Comparison of ENCODE assay signal across 20 mouse cellular contexts in the genomic region with DNA sequence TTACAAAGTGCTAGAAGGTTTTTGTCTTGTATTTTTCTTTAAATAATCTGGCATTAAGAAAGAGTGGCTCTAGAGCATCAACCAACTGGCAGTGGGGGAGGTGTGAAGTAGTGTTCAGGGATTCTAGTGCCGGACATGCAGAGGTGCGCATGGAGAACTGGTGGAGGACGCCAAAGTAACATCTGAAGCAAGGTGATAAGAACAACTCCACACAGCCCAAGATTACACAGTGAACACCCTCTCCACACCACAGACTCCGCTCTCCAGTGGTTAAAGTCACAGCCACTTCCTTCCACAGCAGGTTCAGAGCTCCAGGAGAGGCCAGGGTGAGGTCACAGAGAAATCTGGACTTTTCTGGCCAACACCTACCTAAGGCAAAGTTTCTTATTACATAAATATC. TPM values are rescaled to one million over a fixed set of nuclear protein-coding genes. Genes with fewer than 3 reads are reported as not detected.
DNase-seq lines count a peak whose midpoint lies in the region; ATAC-seq and TF ChIP-seq lines count a peak whose summit lies in the region.
"Had no signal": no experiment of that assay in that cellular context is flagged by ENCODE, and none has a peak within 500 bp of the region (broad histone marks: within the 10 kb centered on the region; RNA-seq: fewer than 3 reads in every experiment).

No protein-coding gene starts in this region.

- ATAC-seq in heart, embryonic 11.5 days (replicated peaks; ENCODE audit: insufficient number of reproducible peaks, low FRiP score, low TSS enrichment): peak; percentile 60; the same call in 1 of the 2 replicates
- peak; percentile 85 for ATAC-seq in erythroblast, adult 5-6 weeks (replicated peaks; ENCODE audit: low FRiP score, poor library complexity, severe bottlenecking)
- ATAC-seq in liver, embryonic 14.5 days (ENCODE audit: insufficient read depth): peak; percentile 89
- ATAC-seq in stomach, postnatal 0 days (ENCODE audit: low FRiP score, low TSS enrichment): peak; percentile 51; the same call in 1 of the 2 replicates
- ATAC-seq in kidney, embryonic 15.5 days (replicated peaks; ENCODE audit: low FRiP score): no peak
- ATAC-seq: hindbrain, embryonic 16.5 days had no signal

- intact Hi-C loops in heart, postnatal 14 days (cut with DNase I): no loop called here

- no peak for TF ChIP-seq CTCF in liver, embryonic 14.5 days (IDR thresholded peaks at IDR 0.05; ENCODE audit: low read depth)
- TF ChIP-seq CTCF in stomach, postnatal 0 days (IDR thresholded peaks at IDR 0.05; ENCODE audit: low read depth): no peak

- no peaks in the 10 kb centered on the region for H3K27me3 ChIP-seq in heart, embryonic 11.5 days (ENCODE audit: control insufficient read depth, insufficient read depth, low read length)
- no peaks in the 10 kb centered on the region for H3K27me3 ChIP-seq in liver, embryonic 14.5 days (ENCODE audit: control insufficient read depth, insufficient read depth, low read length)
- H3K27me3 ChIP-seq in stomach, postnatal 0 days (ENCODE audit: control insufficient read depth, insufficient read depth, low read length): no peaks in the 10 kb centered on the region
- H3K27me3 ChIP-seq in kidney, embryonic 15.5 days: no peaks in the 10 kb centered on the region
- H3K27me3 ChIP-seq: forebrain, embryonic 12.5 days; limb, embryonic 15.5 days; neural tube, embryonic 13.5 days had no signal

- H3K4me1 ChIP-seq in heart, embryonic 11.5 days (ENCODE audit: control insufficient read depth, insufficient read depth, low read length): peaks cover 19% of the 10 kb centered on the region
- H3K4me1 ChIP-seq in liver, embryonic 14.5 days (replicated peaks; ENCODE audit: control insufficient read depth in 2 of 2, insufficient read depth in 2 of 2, low read length in 1 of 2): peaks cover 48 to 53% of the 10 kb centered on the region in 2 experiments
- H3K4me1 ChIP-seq in stomach, postnatal 0 days (replicated peaks; ENCODE audit: control insufficient read depth, insufficient read depth): peaks cover 3% of the 10 kb centered on the region; the same call in 1 of the 2 replicates
- H3K4me1 ChIP-seq in kidney, embryonic 15.5 days: peaks cover 13% of the 10 kb centered on the region

- H3K36me3 ChIP-seq in heart, embryonic 11.5 days (ENCODE audit: control insufficient read depth, insufficient read depth, low read length): peaks cover 31% of the 10 kb centered on the region
- H3K36me3 ChIP-seq in liver, embryonic 14.5 days (replicated peaks; ENCODE audit: control insufficient read depth, insufficient read depth, low read depth): peaks cover 50% of the 10 kb centered on the region
- H3K36me3 ChIP-seq in stomach, postnatal 0 days (ENCODE audit: control insufficient read depth, insufficient read depth, low read length): peaks cover 22% of the 10 kb centered on the region
- peaks cover 54% of the 10 kb centered on the region for H3K36me3 ChIP-seq in kidney, embryonic 15.5 days

- no peak for DNase-seq in heart, postnatal 14 days
- DNase-seq in liver, embryonic 14.5 days (ENCODE audit: low read depth in 3 of 3, low spot score in 3 of 3): peak; percentile 70 to 77 (median 75)
- DNase-seq in stomach, postnatal 0 days (ENCODE audit: low spot score): no peak
- DNase-seq in adrenal gland, postnatal 25 days: no peak
- DNase-seq in thymus, postnatal 25 days: no peak
- DNase-seq: adrenal gland, adult 8-10 months; cerebellum, adult 9-10 months; gastrocnemius, postnatal 36 days; kidney, adult 9 months; kidney, postnatal 4 days; lung, postnatal 10 days; right cerebral cortex, postnatal 14 days; thymus, adult 2 months had no signal

- 57% methylated on average over 4 of the region's 4 CpGs for WGBS in heart, embryonic 11.5 days (ENCODE audit: insufficient replicate concordance)
- 14% methylated on average over 4 of the region's 4 CpGs for WGBS in liver, embryonic 14.5 days (ENCODE audit: insufficient replicate concordance)
- 89% methylated on average over 4 of the region's 4 CpGs for WGBS in stomach, postnatal 0 days
- WGBS in kidney, embryonic 15.5 days: 93% methylated on average over 4 of the region's 4 CpGs

- no peaks in the 10 kb centered on the region for H3K9me3 ChIP-seq in heart, embryonic 11.5 days (replicated peaks; ENCODE audit: control insufficient read depth, low read length)
- H3K9me3 ChIP-seq in liver, embryonic 14.5 days (ENCODE audit: control insufficient read depth, low read length): no peaks in the 10 kb centered on the region
- H3K9me3 ChIP-seq in stomach, postnatal 0 days (ENCODE audit: control insufficient read depth, low read length): no peaks in the 10 kb centered on the region
- H3K9me3 ChIP-seq in kidney, embryonic 15.5 days (replicated peaks): no peaks in the 10 kb centered on the region
- H3K9me3 ChIP-seq: forebrain, embryonic 12.5 days; limb, embryonic 15.5 days; neural tube, embryonic 13.5 days had no signal

- H3K4me2 ChIP-seq in heart, embryonic 11.5 days: no peak overlapping the region
- H3K4me2 ChIP-seq in liver, embryonic 14.5 days (ENCODE audit: low read depth): peak overlapping the region; percentile 56
- H3K4me2 ChIP-seq in stomach, postnatal 0 days (replicated peaks; ENCODE audit: low read depth): no peak overlapping the region
- no peak overlapping the region for H3K4me2 ChIP-seq in kidney, embryonic 15.5 days
- H3K4me2 ChIP-seq: forebrain, embryonic 12.5 days; limb, embryonic 15.5 days; neural tube, embryonic 13.5 days had no signal

- H3K4me3 ChIP-seq in heart, embryonic 11.5 days (ENCODE audit: low read depth, low read length): no peak overlapping the region
- H3K4me3 ChIP-seq in liver, embryonic 14.5 days (ENCODE audit: insufficient read depth in 1 of 2, low read depth in 2 of 2, low read length in 2 of 2): no peak overlapping the region
- no peak overlapping the region for H3K4me3 ChIP-seq in stomach, postnatal 0 days (ENCODE audit: low read depth, low read length)
- H3K4me3 ChIP-seq in kidney, embryonic 15.5 days (replicated peaks): no peak overlapping the region
- H3K4me3 ChIP-seq: forebrain, embryonic 12.5 days; limb, embryonic 15.5 days; neural tube, embryonic 13.5 days had no signal

- no peak overlapping the region for H3K27ac ChIP-seq in heart, embryonic 11.5 days (ENCODE audit: low read depth, low read length)
- H3K27ac ChIP-seq in liver, embryonic 14.5 days: peak overlapping the region; percentile 84
- no peak overlapping the region for H3K27ac ChIP-seq in stomach, postnatal 0 days (replicated peaks)
- H3K27ac ChIP-seq in kidney, embryonic 15.5 days: no peak overlapping the region
- H3K27ac ChIP-seq: forebrain, embryonic 12.5 days; limb, embryonic 15.5 days; neural tube, embryonic 13.5 days had no signal

- TF ChIP-seq EP300 in liver, embryonic 14.5 days (IDR thresholded peaks at IDR 0.05; ENCODE audit: low read depth): peak; percentile 93
- TF ChIP-seq EP300 in stomach, postnatal 0 days (optimal IDR thresholded peaks at IDR 0.05): no peak

- H3K9ac ChIP-seq in heart, embryonic 11.5 days (ENCODE audit: low read depth, low read length): no peak overlapping the region
- H3K9ac ChIP-seq in liver, embryonic 14.5 days (replicated peaks): no peak overlapping the region
- H3K9ac ChIP-seq in stomach, postnatal 0 days (ENCODE audit: low read length): no peak overlapping the region
- no peak overlapping the region for H3K9ac ChIP-seq in kidney, embryonic 15.5 days
- H3K9ac ChIP-seq: forebrain, embryonic 12.5 days; limb, embryonic 15.5 days; neural tube, embryonic 13.5 days had no signal

RNA-seq across cellular contexts. Expression of a gene that starts 2.7 kb away (rescaled TPM):
- 4.8 and 5.6 TPM in 2 replicates for polyA plus RNA-seq in heart, embryonic 11.5 days (2014; fragmentation: Nextera tagmentation; extraction: Ambion mirVana)
- 1 to 10 TPM; 2.1 to 2.2 TPM for total RNA-seq in heart, postnatal 14 days (2021)
- total RNA-seq in erythroblast, adult 5-6 weeks (2015; ENCODE audit: low replicate concordance): 2.5 TPM in 2 replicates
- total RNA-seq in erythroblast, adult 5-6 weeks (2017; ENCODE audit: low replicate concordance): 1.2 and 1.5 TPM in 2 replicates
- 2.1 and 2.3 TPM in 2 replicates for polyA plus RNA-seq in liver, embryonic 14.5 days (2012; rRNA removed)
- 1.6 and 2.5 TPM in 2 replicates for polyA plus RNA-seq in liver, embryonic 14.5 days (2014; fragmentation: Nextera tagmentation; extraction: Ambion mirVana)
- 3.3 and 3.4 TPM in 2 replicates for polyA plus RNA-seq in stomach, postnatal 0 days (2015; fragmentation: Nextera tagmentation; extraction: Ambion mirVana)
- polyA plus RNA-seq in kidney, embryonic 15.5 days (2015; fragmentation: Nextera tagmentation; extraction: Ambion mirVana): 10.3 and 12.2 TPM in 2 replicates
- total RNA-seq in adrenal gland, postnatal 25 days (2021): 2.5 and 3.9 TPM in 2 replicates

RNA-seq across cellular contexts. Expression of a gene that starts 13.3 kb away (rescaled TPM):
- polyA plus RNA-seq in heart, embryonic 11.5 days (2014; fragmentation: Nextera tagmentation; extraction: Ambion mirVana): 22.6 and 25.3 TPM in 2 replicates
- total RNA-seq in heart, postnatal 14 days (2021): 1 to 10 TPM; 5.4 to 6.0 TPM
- total RNA-seq in erythroblast, adult 5-6 weeks (2015; ENCODE audit: low replicate concordance): 33.4 and 36.8 TPM in 2 replicates
- total RNA-seq in erythroblast, adult 5-6 weeks (2017; ENCODE audit: low replicate concordance): 8.7 and 13.2 TPM in 2 replicates
- polyA plus RNA-seq in liver, embryonic 14.5 days (2012; rRNA removed): 14.4 and 14.5 TPM in 2 replicates
- polyA plus RNA-seq in liver, embryonic 14.5 days (2014; fragmentation: Nextera tagmentation; extraction: Ambion mirVana): 23.9 and 27.0 TPM in 2 replicates
- 6.9 and 7.7 TPM in 2 replicates for polyA plus RNA-seq in stomach, postnatal 0 days (2015; fragmentation: Nextera tagmentation; extraction: Ambion mirVana)
- 15.4 and 16.0 TPM in 2 replicates for polyA plus RNA-seq in kidney, embryonic 15.5 days (2015; fragmentation: Nextera tagmentation; extraction: Ambion mirVana)
- total RNA-seq in adrenal gland, postnatal 25 days (2021): 10.7 and 12.0 TPM in 2 replicates

RNA-seq across cellular contexts. Expression of a gene that starts 13.4 kb away (rescaled TPM):
- 5.8 and 6.6 TPM in 2 replicates for polyA plus RNA-seq in heart, embryonic 11.5 days (2014; fragmentation: Nextera tagmentation; extraction: Ambion mirVana)
- 10 to 100 TPM; 15.8 to 16.7 TPM for total RNA-seq in heart, postnatal 14 days (2021)
- total RNA-seq in erythroblast, adult 5-6 weeks (2015; ENCODE audit: low replicate concordance): 1.3 and 2.5 TPM in 2 replicates
- 9.2 and 15.5 TPM in 2 replicates for total RNA-seq in erythroblast, adult 5-6 weeks (2017; ENCODE audit: low replicate concordance)
- 6.1 and 6.8 TPM in 2 replicates for polyA plus RNA-seq in liver, embryonic 14.5 days (2012; rRNA removed)
- polyA plus RNA-seq in liver, embryonic 14.5 days (2014; fragmentation: Nextera tagmentation; extraction: Ambion mirVana): 3.2 and 3.7 TPM in 2 replicates
- polyA plus RNA-seq in stomach, postnatal 0 days (2015; fragmentation: Nextera tagmentation; extraction: Ambion mirVana): 2.6 and 2.7 TPM in 2 replicates
- polyA plus RNA-seq in kidney, embryonic 15.5 days (2015; fragmentation: Nextera tagmentation; extraction: Ambion mirVana): 6.4 and 7.0 TPM in 2 replicates
- total RNA-seq in adrenal gland, postnatal 25 days (2021): 53.1 and 64.1 TPM in 2 replicates

Comparison
In these comparisons a context has a peak if more than half of its experiments do, and no peak if none do; other contexts are left out.
1. DNase-seq: peak in liver, embryonic 14.5 days (3 of 3); none in heart, postnatal 14 days (0 of 2), stomach, postnatal 0 days (single experiment), adrenal gland, postnatal 25 days (single experiment) and thymus, postnatal 25 days (single experiment).